Mouse (Mus musculus) hindbrain, embryonic 13.5 days (tissue): ENCODE results near the gene Ninj1. TPM values are rescaled to one million over a fixed set of nuclear protein-coding genes. Genes with fewer than 3 reads are reported as not detected.

Experiments
- ATAC-seq: fragments of 200-750 bp; cut with Nextera tagmentation; 2 replicates; pipeline ENCODE4 v1.8.0; 2017; ENCODE audit warnings: moderate TSS enrichment; ENCODE audit not compliant: low FRiP score
- H3K27ac ChIP-seq: fragments of 300-500 bp; sonication (generic); 2 replicates; pipeline ENCODE4 v1.5.1; 2015; ENCODE audit warnings: inconsistent platforms, mild to moderate bottlenecking, moderate library complexity
- H3K27me3 ChIP-seq: fragments of 300-500 bp; sonication (generic); 2 replicates; pipeline ENCODE4 v1.6.1; 2015; ENCODE audit warnings: mild to moderate bottlenecking, inconsistent platforms
- H3K36me3 ChIP-seq: fragments of 300-500 bp; sonication (generic); 2 replicates; pipeline ENCODE4 v1.6.1; 2015; ENCODE audit warnings: mild to moderate bottlenecking, inconsistent platforms
- H3K4me1 ChIP-seq: fragments of 300-500 bp; sonication (generic); replicated peaks from 2 replicates; pipeline ENCODE4 v1.6.1; 2015; ENCODE audit warnings: inconsistent platforms
- H3K4me2 ChIP-seq: fragments of 300-500 bp; sonication (generic); 2 replicates; pipeline ENCODE4 v1.6.1; 2015; ENCODE audit warnings: inconsistent platforms, mild to moderate bottlenecking, moderate library complexity
- H3K4me3 ChIP-seq: fragments of 300-500 bp; sonication (generic); 2 replicates; pipeline ENCODE4 v1.5.1; 2015; ENCODE audit warnings: mild to moderate bottlenecking, inconsistent platforms
- H3K9ac ChIP-seq: fragments of 300-500 bp; sonication (generic); 2 replicates; pipeline ENCODE4 v1.6.1; 2015; ENCODE audit warnings: mild to moderate bottlenecking, inconsistent platforms
- H3K9me3 ChIP-seq: fragments of 300-500 bp; sonication (generic); 2 replicates; pipeline ENCODE4 v1.6.1; 2016; ENCODE audit warnings: inconsistent platforms
- WGBS: fragments of 180-500 bp; shearing (Covaris S2); methylation state at CpG from one replicate; pipeline ENCODE4 v1.1.7; 2015; 5-methylcytosine and 5-hydroxymethylcytosine counted together
- polyA plus RNA-seq: library from polyadenylated mRNA; unstranded; fragments of >200 nt; fragmentation: Nextera tagmentation; extraction: Ambion mirVana; gene quantifications from 2 replicates; pipeline ENCODE4 v1.2.1, GENCODE M21; 2015

The Ninj1 gene
- polyA plus RNA-seq, 1 experiment from 2014 or later, result 19.9 TPM

DNA sequence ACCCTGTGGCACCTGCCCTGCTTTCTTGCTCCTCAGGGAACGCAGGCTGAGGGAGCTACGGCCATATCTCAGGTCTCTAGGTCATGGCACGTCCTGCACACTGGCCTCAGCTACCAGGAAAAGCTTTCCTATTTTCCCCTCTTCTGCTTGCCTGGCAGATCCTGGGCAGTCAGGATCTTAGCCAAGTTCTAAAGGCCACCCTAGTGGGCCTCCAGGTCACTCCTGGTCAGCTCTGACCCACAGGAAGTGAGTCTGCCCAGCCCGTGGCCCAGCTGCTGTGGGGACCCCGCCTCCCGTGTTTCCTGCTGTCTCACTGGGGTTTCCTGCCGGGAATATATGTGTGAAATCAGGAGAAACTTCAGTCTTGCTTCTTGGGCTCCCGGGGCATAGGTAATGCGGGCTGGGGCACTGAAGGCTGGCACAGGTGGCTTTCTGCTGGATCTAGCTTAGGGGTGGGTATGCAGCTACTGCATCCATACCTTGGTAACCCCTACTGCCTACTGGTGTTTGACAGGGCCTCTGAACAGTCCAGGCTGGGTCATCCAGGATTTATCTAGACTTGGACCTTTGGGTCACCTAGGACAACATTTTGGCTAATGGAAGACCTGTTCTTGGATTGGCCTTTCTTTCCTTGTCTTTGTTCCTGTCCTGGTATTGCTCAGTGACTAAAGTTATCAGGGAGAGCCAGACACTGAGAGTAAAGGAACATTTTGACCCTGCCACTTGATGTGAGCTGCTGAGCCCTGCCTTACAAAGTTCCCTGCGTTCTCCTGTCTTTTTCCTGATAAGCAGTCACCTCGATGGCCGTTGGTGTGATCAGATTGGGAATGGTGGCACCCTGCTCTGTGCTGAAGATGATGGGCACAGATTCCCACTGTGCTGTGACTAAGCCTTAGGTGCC is 2.9 kb downstream of the Ninj1 start:
- no peaks in the 10 kb centered on the region for H3K9me3 ChIP-seq
- peaks cover 48% of the 10 kb centered on the region for H3K4me1 ChIP-seq
- no peak for ATAC-seq
- H3K9ac ChIP-seq, result no peak overlapping the region
- no peak overlapping the region for H3K4me2 ChIP-seq
- H3K4me3 ChIP-seq, result no peak overlapping the region
- H3K36me3 ChIP-seq, result no peaks in the 10 kb centered on the region
- 81% methylated on average over 12 of the region's 12 CpGs for WGBS
- no peak overlapping the region for H3K27ac ChIP-seq
- peaks cover 27% of the 10 kb centered on the region for H3K27me3 ChIP-seq

DNA sequence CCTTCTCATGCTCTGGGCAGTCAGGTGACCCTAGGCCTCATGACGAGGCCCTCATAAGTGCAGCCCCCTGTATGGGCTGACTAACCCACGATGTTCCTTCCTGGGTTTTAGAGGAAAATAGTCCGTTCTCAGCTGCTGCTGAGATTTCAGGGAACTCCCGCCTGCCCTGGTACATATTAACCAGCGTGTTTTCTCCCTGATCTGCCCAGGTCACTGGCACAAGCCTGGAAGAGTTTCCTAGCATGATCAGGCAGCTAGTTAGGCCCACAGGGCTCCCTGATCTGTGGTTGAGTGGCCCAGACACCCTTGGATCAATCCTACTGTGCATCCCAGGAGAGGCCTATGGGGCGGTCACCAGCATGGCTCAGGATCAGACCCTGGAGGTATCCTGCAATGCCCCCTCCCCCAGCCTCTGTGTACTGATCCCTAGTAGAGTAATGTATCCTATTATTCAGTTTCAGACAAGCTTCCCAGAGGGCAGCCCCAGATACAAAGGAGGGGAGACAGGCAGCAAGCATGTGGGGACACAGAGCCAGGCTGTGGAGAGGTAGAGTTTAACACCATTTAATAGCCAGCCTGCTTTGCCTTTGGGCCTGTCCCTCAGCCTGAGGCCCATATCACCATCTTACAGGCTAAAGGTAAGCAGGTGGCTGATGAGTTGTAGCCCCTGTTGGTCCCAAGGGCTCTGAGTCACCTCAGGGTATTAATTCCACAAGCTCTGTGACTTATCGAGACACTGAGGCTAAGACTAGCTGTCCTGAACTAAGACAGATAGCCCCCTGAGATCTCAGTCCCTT is 3.8 kb downstream of the Ninj1 start:
- Histone ChIP-seq H3K27ac (no peak overlapping the region), H3K4me2 (no peak overlapping the region), H3K36me3 (no peaks in the 10 kb centered on the region), H3K4me1 (peaks cover 48% of the 10 kb centered on the region), H3K9ac (no peak overlapping the region), H3K27me3 (peaks cover 26% of the 10 kb centered on the region), H3K4me3 (no peak overlapping the region), H3K9me3 (no peaks in the 10 kb centered on the region)
- whole genome bisulfite sequencing, result 58% methylated on average over 7 of the region's 7 CpGs
- no peak for ATAC-seq

- no peaks in the 10 kb centered on the region for H3K9me3 ChIP-seq
- no peak for ATAC-seq
- H3K9ac ChIP-seq, result no peak overlapping the region
- H3K4me1 ChIP-seq, result peaks cover 46% of the 10 kb centered on the region
- no peak overlapping the region for H3K4me2 ChIP-seq
- peaks cover 20% of the 10 kb centered on the region for H3K27me3 ChIP-seq
- no peak overlapping the region for H3K4me3 ChIP-seq
- H3K27ac ChIP-seq, result no peak overlapping the region
- H3K36me3 ChIP-seq, result no peaks in the 10 kb centered on the region
- 41% methylated on average over 5 of the region's 5 CpGs for WGBS
These were observed 4.4 kb downstream of the Ninj1 start for GRCm38 (mm10) chr13:49191673-49192035.

- no peak overlapping the region for H3K4me3 ChIP-seq
- WGBS, result 70% methylated on average over 16 of the region's 16 CpGs
- H3K4me2 ChIP-seq, result no peak overlapping the region
- H3K27ac ChIP-seq, result no peak overlapping the region
- no peaks in the 10 kb centered on the region for H3K9me3 ChIP-seq
- no peaks in the 10 kb centered on the region for H3K36me3 ChIP-seq
- peaks cover 20% of the 10 kb centered on the region; the same call in 1 of the 2 replicates for H3K27me3 ChIP-seq
- peaks cover 41% of the 10 kb centered on the region for H3K4me1 ChIP-seq
- no peak overlapping the region for H3K9ac ChIP-seq
- no peak for ATAC-seq
These were observed 5.0 kb downstream of the Ninj1 start for GRCm38 (mm10) chr13:49192156-49192855.

GRCm38 (mm10) chr13:49193650-49194049 is 6.4 kb downstream of the Ninj1 start:
- H3K36me3 ChIP-seq, result no peaks in the 10 kb centered on the region

DNA sequence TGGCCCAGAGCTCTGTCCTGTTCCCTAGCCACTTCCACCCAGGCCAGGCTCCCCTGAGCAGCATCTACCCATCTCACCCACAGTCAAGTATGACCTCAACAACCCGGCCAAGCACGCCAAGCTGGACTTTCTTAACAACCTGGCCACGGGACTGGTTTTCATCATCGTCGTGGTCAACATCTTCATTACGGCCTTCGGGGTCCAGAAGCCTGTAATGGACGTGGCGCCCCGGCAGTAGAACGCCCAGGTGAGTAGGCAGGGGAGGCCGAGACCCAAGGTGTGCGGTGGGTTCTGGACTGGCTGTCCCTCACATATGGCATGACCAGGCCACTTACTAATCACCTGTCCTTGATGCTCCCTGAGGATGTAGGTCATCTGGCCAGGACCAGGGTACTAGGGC is 7.5 kb downstream of the Ninj1 start:
- Histone ChIP-seq H3K27ac (no peak overlapping the region), H3K4me1 (peaks cover 24% of the 10 kb centered on the region), H3K4me3 (no peak overlapping the region), H3K9me3 (no peaks in the 10 kb centered on the region), H3K4me2 (no peak overlapping the region), H3K36me3 (no peaks in the 10 kb centered on the region), H3K27me3 (peaks cover 8% of the 10 kb centered on the region; the same call in 1 of the 2 replicates), H3K9ac (no peak overlapping the region)
- no peak for ATAC-seq
- 98% methylated on average over 13 of the region's 13 CpGs for WGBS

More at GRCm38 (mm10) chr13:49193650-49194049, 6.4 kb downstream of the Ninj1 start:
- H3K27me3 ChIP-seq, result peaks cover 14% of the 10 kb centered on the region; the same call in 1 of the 2 replicates
- ATAC-seq, result no peak
- no peak overlapping the region for H3K4me3 ChIP-seq
- H3K4me2 ChIP-seq, result no peak overlapping the region
- H3K9me3 ChIP-seq, result no peaks in the 10 kb centered on the region
- WGBS, result 96% methylated on average over 17 of the region's 17 CpGs
- peaks cover 28% of the 10 kb centered on the region for H3K4me1 ChIP-seq
- H3K27ac ChIP-seq, result no peak overlapping the region
- no peak overlapping the region for H3K9ac ChIP-seq

DNA sequence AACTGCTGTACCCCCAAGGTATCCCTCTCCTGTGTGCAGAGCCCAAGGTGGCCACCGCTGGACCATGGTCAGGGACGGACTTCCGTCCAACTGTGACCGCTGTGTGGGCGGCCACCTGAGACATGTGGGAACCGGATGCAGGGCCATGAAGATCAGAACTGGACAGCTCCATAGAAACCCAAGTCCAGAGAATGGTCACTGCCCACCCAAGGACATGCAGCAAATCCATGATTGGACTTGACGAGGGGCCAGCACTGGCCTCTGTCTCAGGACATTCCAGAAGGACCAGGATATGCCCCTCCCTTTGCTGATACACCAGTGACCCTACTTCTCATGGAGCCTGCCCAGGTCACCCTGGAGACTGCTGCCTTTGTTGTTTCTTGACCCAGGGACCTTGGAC is 8.4 kb downstream of the Ninj1 start:
- Histone ChIP-seq H3K4me2 (no peak overlapping the region), H3K9me3 (no peaks in the 10 kb centered on the region), H3K4me3 (no peak overlapping the region), H3K27ac (no peak overlapping the region), H3K27me3 (no peaks in the 10 kb centered on the region; the same call in 1 of the 2 replicates), H3K36me3 (no peaks in the 10 kb centered on the region), H3K4me1 (peaks cover 23% of the 10 kb centered on the region), H3K9ac (no peak overlapping the region)
- ATAC-seq, result no peak
- WGBS, result 91% methylated on average over 7 of the region's 7 CpGs

DNA sequence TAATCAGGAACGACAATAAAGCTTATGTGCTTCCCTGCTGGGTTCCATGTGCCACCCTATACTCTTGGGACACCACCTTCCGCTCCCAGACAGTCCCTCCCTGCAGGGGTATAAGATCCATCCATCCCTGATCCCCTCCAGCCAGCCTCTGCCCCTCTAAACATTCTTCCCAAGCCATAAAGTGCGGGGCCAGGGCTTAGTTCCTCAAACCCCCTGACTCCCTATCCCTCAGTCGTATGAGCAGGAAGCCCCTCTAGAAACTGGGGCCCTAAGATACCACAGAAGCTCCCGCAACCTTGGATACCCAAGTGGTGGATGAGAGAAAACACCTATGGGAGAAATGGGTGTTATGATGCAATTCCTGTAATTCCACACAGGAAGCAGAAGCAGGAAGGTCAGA is 8.9 kb downstream of the Ninj1 start:
- H3K4me3 ChIP-seq, result no peak overlapping the region
- 86% methylated on average over 5 of the region's 5 CpGs for WGBS
- no peak overlapping the region for H3K27ac ChIP-seq
- no peak overlapping the region for H3K9ac ChIP-seq
- no peak overlapping the region for H3K4me2 ChIP-seq
- no peaks in the 10 kb centered on the region; the same call in 1 of the 2 replicates for H3K27me3 ChIP-seq
- no peak for ATAC-seq
- H3K9me3 ChIP-seq, result no peaks in the 10 kb centered on the region
- no peaks in the 10 kb centered on the region for H3K36me3 ChIP-seq
- peaks cover 18% of the 10 kb centered on the region for H3K4me1 ChIP-seq

GRCm38 (mm10) chr13:49196766-49197165 is 9.5 kb downstream of the Ninj1 start:
- Histone ChIP-seq H3K27me3 (no peaks in the 10 kb centered on the region; the same call in 1 of the 2 replicates), H3K4me2 (no peak overlapping the region), H3K27ac (no peak overlapping the region), H3K4me3 (no peak overlapping the region), H3K9ac (no peak overlapping the region), H3K36me3 (no peaks in the 10 kb centered on the region), H3K9me3 (no peaks in the 10 kb centered on the region), H3K4me1 (peaks cover 12% of the 10 kb centered on the region)
- WGBS, result 80% methylated on average over 6 of the region's 6 CpGs
- ATAC-seq, result no peak

GRCm38 (mm10) chr13:49198734-49199133 is 11.4 kb downstream of the Ninj1 start:
- 91% methylated on average over 9 of the region's 9 CpGs for WGBS
- Histone ChIP-seq H3K4me3 (no peak overlapping the region), H3K9ac (no peak overlapping the region), H3K27ac (no peak overlapping the region), H3K9me3 (no peaks in the 10 kb centered on the region), H3K27me3 (peaks cover 5% of the 10 kb centered on the region; the same call in 1 of the 2 replicates), H3K36me3 (no peaks in the 10 kb centered on the region), H3K4me1 (no peaks in the 10 kb centered on the region), H3K4me2 (no peak overlapping the region)
- no peak for ATAC-seq

DNA sequence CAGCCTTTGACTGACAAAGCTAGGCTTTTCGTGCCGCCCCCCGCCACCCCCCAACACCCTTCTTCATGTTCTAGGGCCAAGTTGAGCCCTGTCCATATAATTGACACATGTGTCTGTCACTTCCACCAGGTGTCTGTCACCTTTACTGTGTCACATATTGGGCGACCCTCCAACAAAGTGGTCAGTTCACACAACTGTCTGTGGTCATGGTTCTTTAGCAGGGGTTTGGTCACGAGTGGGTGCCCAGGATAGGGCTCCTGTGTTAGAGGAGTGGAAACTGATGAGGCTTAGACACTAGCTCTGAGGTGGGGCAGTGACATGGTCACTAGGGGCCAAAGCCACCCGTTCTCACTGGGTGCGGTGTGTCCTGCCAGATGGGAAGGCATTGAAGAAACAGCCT is 12.6 kb downstream of the Ninj1 start:
- no peak overlapping the region for H3K4me3 ChIP-seq
- peaks cover 13% of the 10 kb centered on the region; the same call in 1 of the 2 replicates for H3K27me3 ChIP-seq
- no peak overlapping the region for H3K27ac ChIP-seq
- WGBS, result 94% methylated on average over 7 of the region's 7 CpGs
- no peaks in the 10 kb centered on the region for H3K9me3 ChIP-seq
- no peaks in the 10 kb centered on the region for H3K4me1 ChIP-seq
- no peak for ATAC-seq
- H3K4me2 ChIP-seq, result no peak overlapping the region
- H3K36me3 ChIP-seq, result no peaks in the 10 kb centered on the region
- H3K9ac ChIP-seq, result no peak overlapping the region

- no peaks in the 10 kb centered on the region for H3K36me3 ChIP-seq
- WGBS, result 88% methylated on average over 13 of the region's 13 CpGs
- 0 out of 2 replicates have a peak, but pooled peaks cover 5% of the 10 kb centered on the region for H3K4me1 ChIP-seq
- peaks cover 15% of the 10 kb centered on the region; the same call in 1 of the 2 replicates for H3K27me3 ChIP-seq
- ATAC-seq, result no peak
- no peak overlapping the region for H3K4me3 ChIP-seq
- no peak overlapping the region for H3K4me2 ChIP-seq
- H3K9me3 ChIP-seq, result no peaks in the 10 kb centered on the region
- no peak overlapping the region for H3K9ac ChIP-seq
- no peak overlapping the region for H3K27ac ChIP-seq
These were observed 13.4 kb downstream of the Ninj1 start for GRCm38 (mm10) chr13:49200688-49201087.
